Mouse (Mus musculus): ENCODE results near the gene Mtx1. TPM values are rescaled to one million over a fixed set of nuclear protein-coding genes. Genes with fewer than 3 reads are reported as not detected.

Gene Mtx1
- polyA plus RNA-seq, 1 experiment: 482 TPM

GRCm38 (mm10) chr3:89193853-89194252 is 33.0 kb downstream of the Mtx1 start:
- peaks cover 7% of the 10 kb centered on the region for H3K4me1 ChIP-seq (ENCODE audit: control insufficient read depth, insufficient read depth, low read length)
- H3K27ac ChIP-seq (ENCODE audit: control insufficient read depth, insufficient read depth, low read depth, low read length): no peak overlapping the region
- no peaks in the 10 kb centered on the region for H3K27me3 ChIP-seq (ENCODE audit: control insufficient read depth, insufficient read depth, low read length)
- H3K4me3 ChIP-seq (ENCODE audit: control insufficient read depth, low read depth, low read length): no peak overlapping the region
- TF ChIP-seq POLR2A (IDR thresholded peaks at IDR 0.05; ENCODE audit: control insufficient read depth, low read depth, low read length): no peak
- no peak for TF ChIP-seq CTCF (IDR thresholded peaks at IDR 0.05; ENCODE audit: control insufficient read depth, insufficient read depth, insufficient replicate concordance, low read depth, low read length)
- no peaks in the 10 kb centered on the region for H3K36me3 ChIP-seq (ENCODE audit: control insufficient read depth, insufficient read depth, low read length)

- no peaks in the 10 kb centered on the region for H3K27me3 ChIP-seq (ENCODE audit: control insufficient read depth, insufficient read depth, low read length)
- no peak overlapping the region for H3K4me3 ChIP-seq (ENCODE audit: control insufficient read depth, low read depth, low read length)
- H3K27ac ChIP-seq (ENCODE audit: control insufficient read depth, insufficient read depth, low read depth, low read length): no peak overlapping the region
- peaks cover 7% of the 10 kb centered on the region for H3K4me1 ChIP-seq (ENCODE audit: control insufficient read depth, insufficient read depth, low read length)
- no peaks in the 10 kb centered on the region for H3K36me3 ChIP-seq (ENCODE audit: control insufficient read depth, insufficient read depth, low read length)
- TF ChIP-seq CTCF (IDR thresholded peaks at IDR 0.05; ENCODE audit: control insufficient read depth, insufficient read depth, insufficient replicate concordance, low read depth, low read length): no peak
- TF ChIP-seq POLR2A (IDR thresholded peaks at IDR 0.05; ENCODE audit: control insufficient read depth, low read depth, low read length): no peak
These were observed 33.5 kb downstream of the Mtx1 start for GRCm38 (mm10) chr3:89193351-89193750.

- Histone ChIP-seq H3K27me3 (ENCODE audit: control insufficient read depth, insufficient read depth, low read length) (no peaks in the 10 kb centered on the region), H3K4me3 (ENCODE audit: control insufficient read depth, low read depth, low read length) (no peak overlapping the region), H3K36me3 (ENCODE audit: control insufficient read depth, insufficient read depth, low read length) (no peaks in the 10 kb centered on the region), H3K4me1 (ENCODE audit: control insufficient read depth, insufficient read depth, low read length) (peaks cover 10% of the 10 kb centered on the region), H3K27ac (ENCODE audit: control insufficient read depth, insufficient read depth, low read depth, low read length) (no peak overlapping the region)
- TF ChIP-seq POLR2A (IDR thresholded peaks at IDR 0.05; ENCODE audit: control insufficient read depth, low read depth, low read length): no peak
- no peak for TF ChIP-seq CTCF (IDR thresholded peaks at IDR 0.05; ENCODE audit: control insufficient read depth, insufficient read depth, insufficient replicate concordance, low read depth, low read length)
These were observed 36.5 kb downstream of the Mtx1 start for GRCm38 (mm10) chr3:89190436-89190835.

- H3K36me3 ChIP-seq (ENCODE audit: control insufficient read depth, insufficient read depth, low read length): no peaks in the 10 kb centered on the region
- TF ChIP-seq POLR2A (IDR thresholded peaks at IDR 0.05; ENCODE audit: control insufficient read depth, low read depth, low read length) (no peak), CTCF (IDR thresholded peaks at IDR 0.05; ENCODE audit: control insufficient read depth, insufficient read depth, insufficient replicate concordance, low read depth, low read length) (no peak)
- H3K27ac ChIP-seq (ENCODE audit: control insufficient read depth, insufficient read depth, low read depth, low read length): no peak overlapping the region
- H3K27me3 ChIP-seq (ENCODE audit: control insufficient read depth, insufficient read depth, low read length): no peaks in the 10 kb centered on the region
- H3K4me3 ChIP-seq (ENCODE audit: control insufficient read depth, low read depth, low read length): no peak overlapping the region
- H3K4me1 ChIP-seq (ENCODE audit: control insufficient read depth, insufficient read depth, low read length): peaks cover 10% of the 10 kb centered on the region
These were observed 38.4 kb downstream of the Mtx1 start for GRCm38 (mm10) chr3:89188478-89188875.

- H3K4me3 ChIP-seq (ENCODE audit: control insufficient read depth, low read depth, low read length): no peak overlapping the region
- no peak overlapping the region for H3K27ac ChIP-seq (ENCODE audit: control insufficient read depth, insufficient read depth, low read depth, low read length)
- H3K36me3 ChIP-seq (ENCODE audit: control insufficient read depth, insufficient read depth, low read length): no peaks in the 10 kb centered on the region
These were observed 39.0 kb downstream of the Mtx1 start for GRCm38 (mm10) chr3:89187690-89188477.

GRCm38 (mm10) chr3:89187197-89187596 is 39.7 kb downstream of the Mtx1 start:
- Histone ChIP-seq H3K27ac (ENCODE audit: control insufficient read depth, insufficient read depth, low read depth, low read length) (no peak overlapping the region), H3K27me3 (ENCODE audit: control insufficient read depth, insufficient read depth, low read length) (no peaks in the 10 kb centered on the region), H3K4me3 (ENCODE audit: control insufficient read depth, low read depth, low read length) (peak overlapping the region; percentile 10), H3K4me1 (ENCODE audit: control insufficient read depth, insufficient read depth, low read length) (peaks cover 14% of the 10 kb centered on the region), H3K36me3 (ENCODE audit: control insufficient read depth, insufficient read depth, low read length) (no peaks in the 10 kb centered on the region)
- TF ChIP-seq POLR2A (IDR thresholded peaks at IDR 0.05; ENCODE audit: control insufficient read depth, low read depth, low read length) (no peak), CTCF (IDR thresholded peaks at IDR 0.05; ENCODE audit: control insufficient read depth, insufficient read depth, insufficient replicate concordance, low read depth, low read length) (no peak)

More at GRCm38 (mm10) chr3:89187690-89188477, 39.0 kb downstream of the Mtx1 start:
- Histone ChIP-seq H3K4me1 (ENCODE audit: control insufficient read depth, insufficient read depth, low read length) (peaks cover 12% of the 10 kb centered on the region), H3K27me3 (ENCODE audit: control insufficient read depth, insufficient read depth, low read length) (no peaks in the 10 kb centered on the region)
- no peak for TF ChIP-seq CTCF (IDR thresholded peaks at IDR 0.05; ENCODE audit: control insufficient read depth, insufficient read depth, insufficient replicate concordance, low read depth, low read length)
- no peak for TF ChIP-seq POLR2A (IDR thresholded peaks at IDR 0.05; ENCODE audit: control insufficient read depth, low read depth, low read length)

- Histone ChIP-seq H3K4me1 (ENCODE audit: control insufficient read depth, insufficient read depth, low read length) (peaks cover 14% of the 10 kb centered on the region), H3K27ac (ENCODE audit: control insufficient read depth, insufficient read depth, low read depth, low read length) (no peak overlapping the region), H3K36me3 (ENCODE audit: control insufficient read depth, insufficient read depth, low read length) (no peaks in the 10 kb centered on the region; the same call in 1 of the 2 replicates), H3K4me3 (ENCODE audit: control insufficient read depth, low read depth, low read length) (no peak overlapping the region), H3K27me3 (ENCODE audit: control insufficient read depth, insufficient read depth, low read length) (no peaks in the 10 kb centered on the region)
- TF ChIP-seq CTCF (IDR thresholded peaks at IDR 0.05; ENCODE audit: control insufficient read depth, insufficient read depth, insufficient replicate concordance, low read depth, low read length) (no peak), POLR2A (IDR thresholded peaks at IDR 0.05; ENCODE audit: control insufficient read depth, low read depth, low read length) (no peak)
These were observed 43.0 kb downstream of the Mtx1 start for GRCm38 (mm10) chr3:89183959-89184315.
